Comparison of ENCODE assay signal across 19 mouse cellular contexts in the genomic region with DNA sequence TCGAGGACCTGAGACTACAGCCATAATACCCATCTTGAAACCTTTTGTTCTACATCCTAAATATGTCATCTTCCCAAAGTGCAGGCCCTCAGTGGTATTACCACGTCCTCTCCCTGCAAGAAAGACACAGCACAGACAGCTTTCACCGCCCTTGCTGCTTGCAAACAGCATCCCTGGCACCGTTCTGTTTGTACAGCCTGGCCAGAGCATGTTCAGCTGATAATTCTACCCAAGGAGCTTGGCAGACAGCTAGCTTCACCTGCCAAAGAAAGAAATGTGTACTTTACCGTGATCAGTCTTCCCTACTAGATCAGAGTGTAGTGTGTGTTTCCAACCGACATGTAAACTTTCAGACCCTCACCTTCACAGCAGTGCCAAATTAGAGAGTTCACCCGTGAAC. TPM values are rescaled to one million over a fixed set of nuclear protein-coding genes. Genes with fewer than 3 reads are reported as not detected.
DNase-seq lines count a peak whose midpoint lies in the region; ATAC-seq and TF ChIP-seq lines count a peak whose summit lies in the region.
"Had no signal": no experiment of that assay in that cellular context is flagged by ENCODE, and none has a peak within 500 bp of the region (broad histone marks: within the 10 kb centered on the region; RNA-seq: fewer than 3 reads in every experiment).

No protein-coding gene starts in this region.

- no peaks in the 10 kb centered on the region for H3K9me3 ChIP-seq in forebrain, embryonic 11.5 days (ENCODE audit: control insufficient read depth, low read length)
- H3K9me3 ChIP-seq in forebrain, embryonic 13.5 days (replicated peaks): no peaks in the 10 kb centered on the region
- no peaks in the 10 kb centered on the region for H3K9me3 ChIP-seq in neural tube, embryonic 15.5 days (replicated peaks)
- no peaks in the 10 kb centered on the region for H3K9me3 ChIP-seq in lung, postnatal 0 days (ENCODE audit: low read length)
- H3K9me3 ChIP-seq: embryonic facial prominence, embryonic 13.5 days; forebrain, embryonic 15.5 days; heart, embryonic 15.5 days; hindbrain, embryonic 15.5 days had no signal

- TF ChIP-seq CTCF in lung, postnatal 0 days (IDR thresholded peaks at IDR 0.05): no peak

- no peaks in the 10 kb centered on the region for H3K36me3 ChIP-seq in forebrain, embryonic 11.5 days (ENCODE audit: control insufficient read depth, insufficient read depth, low read length)
- H3K36me3 ChIP-seq in forebrain, embryonic 13.5 days (ENCODE audit: poor library complexity, severe bottlenecking): no peaks in the 10 kb centered on the region
- no peaks in the 10 kb centered on the region for H3K36me3 ChIP-seq in neural tube, embryonic 15.5 days
- no peaks in the 10 kb centered on the region for H3K36me3 ChIP-seq in lung, postnatal 0 days (ENCODE audit: insufficient read depth, low read length)
- H3K36me3 ChIP-seq: embryonic facial prominence, embryonic 13.5 days; forebrain, embryonic 15.5 days; heart, embryonic 15.5 days; hindbrain, embryonic 15.5 days had no signal

- ATAC-seq in forebrain, embryonic 11.5 days (replicated peaks; ENCODE audit: low FRiP score): no peak
- ATAC-seq in forebrain, embryonic 13.5 days: no peak
- ATAC-seq in neural tube, embryonic 15.5 days (ENCODE audit: low FRiP score): no peak
- ATAC-seq in lung, postnatal 0 days: no peak
- ATAC-seq: forebrain, embryonic 15.5 days; intestine, embryonic 16.5 days had no signal

- H3K27me3 ChIP-seq in forebrain, embryonic 11.5 days (ENCODE audit: control insufficient read depth, insufficient read depth, low read length): no peaks in the 10 kb centered on the region
- no peaks in the 10 kb centered on the region for H3K27me3 ChIP-seq in forebrain, embryonic 13.5 days
- no peaks in the 10 kb centered on the region for H3K27me3 ChIP-seq in neural tube, embryonic 15.5 days (replicated peaks)
- no peaks in the 10 kb centered on the region for H3K27me3 ChIP-seq in lung, postnatal 0 days (replicated peaks; ENCODE audit: insufficient read depth, low read length)
- H3K27me3 ChIP-seq: embryonic facial prominence, embryonic 13.5 days; forebrain, embryonic 15.5 days; heart, embryonic 15.5 days; hindbrain, embryonic 15.5 days had no signal

- peak; percentile 27 for DNase-seq in forebrain, embryonic 11.5 days (ENCODE audit: low spot score)
- DNase-seq in cerebellum, adult 11 months: peak; percentile 61
- peak; percentile 64 for DNase-seq in cerebellum, adult 8-10 months
- peak; percentile 78 to 83 for DNase-seq in cerebellum, postnatal 14 days
- no peak for DNase-seq in ovary, postnatal 10 days (ENCODE audit: low spot score)
- DNase-seq in lung, postnatal 0 days (ENCODE audit: low spot score): no peak
- DNase-seq: adrenal gland, postnatal 10 days; gastrocnemius, postnatal 10 days; heart, adult 2 months; kidney, adult 2 months had no signal

- WGBS in forebrain, embryonic 11.5 days: 79% methylated on average over 7 of the region's 7 CpGs
- WGBS in forebrain, embryonic 13.5 days: 83% methylated on average over 7 of the region's 7 CpGs
- WGBS in neural tube, embryonic 15.5 days: 78% methylated on average over 7 of the region's 7 CpGs
- WGBS in lung, postnatal 0 days: 58% methylated on average over 7 of the region's 7 CpGs

- H3K4me2 ChIP-seq in forebrain, embryonic 11.5 days (ENCODE audit: low read depth, low read length, severe bottlenecking): no peak overlapping the region
- H3K4me2 ChIP-seq in forebrain, embryonic 13.5 days: no peak overlapping the region
- no peak overlapping the region for H3K4me2 ChIP-seq in neural tube, embryonic 15.5 days
- no peak overlapping the region for H3K4me2 ChIP-seq in lung, postnatal 0 days (replicated peaks; ENCODE audit: low read depth, low read length)
- H3K4me2 ChIP-seq: embryonic facial prominence, embryonic 13.5 days; forebrain, embryonic 15.5 days; heart, embryonic 11.5 days; heart, embryonic 15.5 days; hindbrain, embryonic 15.5 days had no signal

- no peak for TF ChIP-seq EP300 in lung, postnatal 0 days (IDR thresholded peaks at IDR 0.05)

- H3K9ac ChIP-seq in forebrain, embryonic 11.5 days (ENCODE audit: low read length): no peak overlapping the region
- H3K9ac ChIP-seq in forebrain, embryonic 13.5 days: no peak overlapping the region
- H3K9ac ChIP-seq in neural tube, embryonic 15.5 days (replicated peaks): no peak overlapping the region
- H3K9ac ChIP-seq in lung, postnatal 0 days (replicated peaks; ENCODE audit: low read depth): no peak overlapping the region
- H3K9ac ChIP-seq: embryonic facial prominence, embryonic 13.5 days; forebrain, embryonic 15.5 days; heart, embryonic 15.5 days; hindbrain, embryonic 15.5 days had no signal

- no peak overlapping the region for H3K27ac ChIP-seq in forebrain, embryonic 11.5 days (ENCODE audit: low read depth, low read length)
- H3K27ac ChIP-seq in forebrain, embryonic 13.5 days: no peak overlapping the region
- no peak overlapping the region for H3K27ac ChIP-seq in neural tube, embryonic 15.5 days (replicated peaks)
- H3K27ac ChIP-seq in lung, postnatal 0 days (ENCODE audit: low read length): no peak overlapping the region
- H3K27ac ChIP-seq: embryonic facial prominence, embryonic 13.5 days; forebrain, embryonic 15.5 days; heart, adult 2 months; heart, embryonic 15.5 days; hindbrain, embryonic 15.5 days had no signal

- no peaks in the 10 kb centered on the region for H3K4me1 ChIP-seq in forebrain, embryonic 11.5 days (replicated peaks; ENCODE audit: control insufficient read depth, insufficient read depth, low read length)
- H3K4me1 ChIP-seq in forebrain, embryonic 13.5 days: no peaks in the 10 kb centered on the region
- H3K4me1 ChIP-seq in neural tube, embryonic 15.5 days: no peaks in the 10 kb centered on the region
- no peaks in the 10 kb centered on the region for H3K4me1 ChIP-seq in lung, postnatal 0 days (ENCODE audit: insufficient read depth, low read depth, low read length)
- H3K4me1 ChIP-seq: embryonic facial prominence, embryonic 13.5 days; forebrain, embryonic 15.5 days; heart, embryonic 15.5 days; hindbrain, embryonic 15.5 days had no signal

- H3K4me3 ChIP-seq in forebrain, embryonic 11.5 days (ENCODE audit: low read depth, low read length): no peak overlapping the region
- no peak overlapping the region for H3K4me3 ChIP-seq in forebrain, embryonic 13.5 days
- H3K4me3 ChIP-seq in neural tube, embryonic 15.5 days (replicated peaks): no peak overlapping the region
- H3K4me3 ChIP-seq in lung, postnatal 0 days (ENCODE audit: low read depth, low read length): no peak overlapping the region
- H3K4me3 ChIP-seq: embryonic facial prominence, embryonic 13.5 days; forebrain, embryonic 15.5 days; heart, adult 2 months; heart, embryonic 15.5 days; hindbrain, embryonic 15.5 days had no signal

RNA-seq across cellular contexts. Expression of a gene that starts 45.2 kb away (rescaled TPM):
- 0.21 TPM in 1 of 2 replicates, not detected in the other for polyA plus RNA-seq in forebrain, embryonic 11.5 days (2014; fragmentation: Nextera tagmentation; extraction: Ambion mirVana)
- polyA plus RNA-seq in forebrain, embryonic 13.5 days (2015; fragmentation: Nextera tagmentation; extraction: Ambion mirVana): 1.0 TPM in 2 replicates
- polyA plus RNA-seq in neural tube, embryonic 15.5 days (2015; fragmentation: Nextera tagmentation; extraction: Ambion mirVana): 5.0 and 5.4 TPM in 2 replicates
- polyA plus RNA-seq in lung, postnatal 0 days (2015; fragmentation: Nextera tagmentation; extraction: Ambion mirVana): 0.05 and 0.07 TPM in 2 replicates
- polyA plus RNA-seq: C2C12 had no signal

RNA-seq across cellular contexts. Expression of a gene that starts 45.3 kb away (rescaled TPM):
- polyA plus RNA-seq in forebrain, embryonic 11.5 days (2014; fragmentation: Nextera tagmentation; extraction: Ambion mirVana): 1.2 and 1.3 TPM in 2 replicates
- 0.93 and 1.1 TPM in 2 replicates for polyA plus RNA-seq in forebrain, embryonic 13.5 days (2015; fragmentation: Nextera tagmentation; extraction: Ambion mirVana)
- 1.4 TPM in 2 replicates for polyA plus RNA-seq in neural tube, embryonic 15.5 days (2015; fragmentation: Nextera tagmentation; extraction: Ambion mirVana)
- polyA plus RNA-seq in lung, postnatal 0 days (2015; fragmentation: Nextera tagmentation; extraction: Ambion mirVana): 1.2 and 1.4 TPM in 2 replicates

Comparison
In these comparisons a context has a peak if more than half of its experiments do, and no peak if none do; other contexts are left out.
1. DNase-seq: peak in forebrain, embryonic 11.5 days (single experiment), cerebellum, adult 11 months (single experiment), cerebellum, adult 8-10 months (single experiment) and cerebellum, postnatal 14 days (2 of 2); none in ovary, postnatal 10 days (single experiment) and lung, postnatal 0 days (single experiment).